Comparison of ENCODE assay signal across 12 mouse cellular contexts in genomic region chr13:71958651-71959050, GRCm38 (mm10). TPM values are rescaled to one million over a fixed set of nuclear protein-coding genes. Genes with fewer than 3 reads are reported as not detected.
DNase-seq lines count a peak whose midpoint lies in the region; ATAC-seq lines count a peak whose summit lies in the region.
"Had no signal": no experiment of that assay in that cellular context is flagged by ENCODE, and none has a peak within 500 bp of the region (broad histone marks: within the 10 kb centered on the region; RNA-seq: fewer than 3 reads in every experiment).

No protein-coding gene starts in this region.

- H3K36me3 ChIP-seq in heart, embryonic 12.5 days: no peaks in the 10 kb centered on the region
- H3K36me3 ChIP-seq in forebrain, embryonic 14.5 days (ENCODE audit: control insufficient read depth, insufficient read depth, low read length): no peaks in the 10 kb centered on the region

- peak overlapping the region; percentile 66 for H3K9ac ChIP-seq in heart, embryonic 12.5 days
- no peak overlapping the region for H3K9ac ChIP-seq in forebrain, embryonic 14.5 days (ENCODE audit: low read length)

- H3K4me2 ChIP-seq in heart, embryonic 12.5 days: peak overlapping the region; percentile 69
- no peak overlapping the region for H3K4me2 ChIP-seq in forebrain, embryonic 14.5 days (ENCODE audit: low read length)

- peaks cover 51% of the 10 kb centered on the region for H3K27me3 ChIP-seq in heart, embryonic 12.5 days (replicated peaks)
- H3K27me3 ChIP-seq in forebrain, embryonic 14.5 days (replicated peaks; ENCODE audit: control insufficient read depth, insufficient read depth, low read length): peaks cover 91% of the 10 kb centered on the region
- H3K27me3 ChIP-seq: CH12.LX had no signal

- WGBS in heart, embryonic 12.5 days: 9% methylated on average over 16 of the region's 16 CpGs
- 2% methylated on average over 16 of the region's 16 CpGs for WGBS in forebrain, embryonic 14.5 days

- H3K4me3 ChIP-seq in heart, embryonic 12.5 days: peak overlapping the region; percentile 38
- no peak overlapping the region for H3K4me3 ChIP-seq in forebrain, embryonic 14.5 days (ENCODE audit: low read depth, low read length)
- H3K4me3 ChIP-seq: gastrocnemius, adult 2 months had no signal

- H3K27ac ChIP-seq in heart, embryonic 12.5 days (ENCODE audit: poor library complexity, severe bottlenecking): no peak overlapping the region
- no peak overlapping the region for H3K27ac ChIP-seq in forebrain, embryonic 14.5 days (ENCODE audit: low read depth, low read length)
- H3K27ac ChIP-seq: gastrocnemius, adult 2 months had no signal

- no peaks in the 10 kb centered on the region for H3K9me3 ChIP-seq in heart, embryonic 12.5 days (replicated peaks)
- no peaks in the 10 kb centered on the region for H3K9me3 ChIP-seq in forebrain, embryonic 14.5 days (replicated peaks; ENCODE audit: control insufficient read depth, low read length)

- peaks cover 22% of the 10 kb centered on the region for H3K4me1 ChIP-seq in heart, embryonic 12.5 days (replicated peaks)
- H3K4me1 ChIP-seq in forebrain, embryonic 14.5 days (ENCODE audit: control insufficient read depth, insufficient read depth, low read length): peaks cover 2% of the 10 kb centered on the region; the same call in 1 of the 2 replicates

- no peak for ATAC-seq in heart, embryonic 12.5 days (ENCODE audit: insufficient number of reproducible peaks, low FRiP score)
- no peak for ATAC-seq in forebrain, embryonic 14.5 days
- ATAC-seq in inflammation-experienced regulatory T-cells, adult 6 months: no peak

- no peak for DNase-seq in heart, postnatal 4 days
- DNase-seq in ES-CJ7 (ENCODE audit: low read depth, low spot score): peak; percentile 47
- DNase-seq in forebrain, embryonic 14.5 days (ENCODE audit: low spot score): peak; percentile 19
- DNase-seq in mesoderm, embryonic 11.5 days (ENCODE audit: low read depth, low spot score): peak; percentile 29
- DNase-seq in frontal cortex, postnatal 36 days (ENCODE audit: low spot score in 2 of 2): no peak
- no peak for DNase-seq in layer of hippocampus, adult 9-11 months
- DNase-seq: gastrocnemius, adult 2 months; liver had no signal

RNA-seq across cellular contexts. Expression of gene Irx1, which starts 4.9 kb away (rescaled TPM):
- 2.7 and 3.1 TPM in 2 replicates for polyA plus RNA-seq in heart, embryonic 12.5 days (2016; fragmentation: Nextera tagmentation; extraction: Ambion mirVana)
- 10 to 100 TPM; 10.2 to 12.4 TPM for total RNA-seq in heart, postnatal 4 days (2021)
- 0.32 and 0.62 TPM in 2 replicates for polyA plus RNA-seq in forebrain, embryonic 14.5 days (2014; fragmentation: Nextera tagmentation; extraction: Ambion mirVana)
- polyA plus RNA-seq in inflammation-experienced regulatory T-cells, adult 6 months (2017; shearing (Covaris generic)): not detected
- total RNA-seq: CH12.LX; gastrocnemius, adult 2 months had no signal
- polyA plus RNA-seq: testis, adult 2 months had no signal

Comparison
In these comparisons a context has a peak if more than half of its experiments do, and no peak if none do; other contexts are left out.
1. DNase-seq: peak in ES-CJ7 (single experiment), forebrain, embryonic 14.5 days (single experiment) and mesoderm, embryonic 11.5 days (single experiment); none in heart, postnatal 4 days (single experiment), frontal cortex, postnatal 36 days (0 of 2) and layer of hippocampus, adult 9-11 months (single experiment).